Mouse (Mus musculus) c-Kit-negative CD71-positive TER-119-positive erythroid progenitor cells, embryonic 14.5 days (primary cell): ENCODE results near the gene Vmn2r42.
"Not testable (repeated sequence)": the region's sequence is repeated elsewhere in the genome, so short reads cannot be mapped to it uniquely, and the experiment has no call there.

ENCODE experiments used
- DNase-seq: peaks from one replicate; pipeline ENCODE4 v3.0.0-alpha.2; 2013; ENCODE audit warnings: low read depth, low spot score

Gene Vmn2r42

DNA sequence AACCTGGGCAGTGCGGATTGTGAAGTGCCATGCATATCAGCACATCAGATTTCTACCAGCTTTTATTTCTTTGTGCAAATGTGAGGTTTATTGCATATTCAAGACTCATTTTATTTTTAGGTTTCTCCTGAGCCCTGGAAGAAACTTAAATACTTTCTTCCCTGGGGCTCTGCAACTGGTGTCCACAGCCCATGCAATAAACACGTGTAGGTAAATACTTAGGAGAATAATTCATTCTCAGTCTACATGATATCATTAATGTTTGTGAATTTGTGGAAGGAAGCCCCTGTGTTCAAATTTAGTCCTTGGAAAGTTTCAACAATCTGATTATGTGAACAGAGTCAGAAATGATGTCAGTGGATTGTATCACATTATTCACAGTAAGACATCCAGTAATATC, at the start of gene Vmn2r42:
Vmn2r42 (minus strand) TSS at position 101 of the 400 bp plus-strand sequence.
- not testable (repeated sequence) for DNase-seq

- not testable (repeated sequence) for DNase-seq
Measured at GRCm38 (mm10) chr7:8161554-8161953, 38.6 kb downstream of the Vmn2r42 start, which contains the start of gene Vmn2r41. TSS of gene Vmn2r41 (minus strand) at chr7:8161654.
